Mouse (Mus musculus): ENCODE data around the gene Fkbp1a. TPM values are rescaled to one million over a fixed set of nuclear protein-coding genes. Genes with fewer than 3 reads are reported as not detected.

Gene Fkbp1a
- polyA plus RNA-seq, 1 experiment from 2014 or later: 859 TPM

GRCm38 (mm10) chr2:151580945-151581344, 38.7 kb downstream of the Fkbp1a start:
- Histone ChIP-seq H3K4me3 (ENCODE audit: low read depth, low read length) (no peak overlapping the region), H3K36me3 (ENCODE audit: control insufficient read depth, insufficient read depth, low read length) (no peaks in the 10 kb centered on the region), H3K27me3 (ENCODE audit: control insufficient read depth, insufficient read depth, low read length) (no peaks in the 10 kb centered on the region), H3K9ac (ENCODE audit: low read depth, low read length) (no peak overlapping the region), H3K27ac (ENCODE audit: low read depth, low read length) (no peak overlapping the region), H3K4me2 (no peak overlapping the region), H3K4me1 (ENCODE audit: control insufficient read depth, insufficient read depth, low read length) (no peaks in the 10 kb centered on the region; the same call in 1 of the 2 replicates), H3K9me3 (replicated peaks; ENCODE audit: control insufficient read depth, low read length) (no peaks in the 10 kb centered on the region)
- ATAC-seq (replicated peaks; ENCODE audit: insufficient number of reproducible peaks, low FRiP score, low TSS enrichment): no peak
- 23% methylated on average over 1 of the region's 1 CpGs for WGBS (ENCODE audit: insufficient replicate concordance)

GRCm38 (mm10) chr2:151585934-151586333, 43.7 kb downstream of the Fkbp1a start:
- WGBS (ENCODE audit: insufficient replicate concordance): 44% methylated on average over 3 of the region's 3 CpGs
- Histone ChIP-seq H3K9me3 (replicated peaks; ENCODE audit: control insufficient read depth, low read length) (no peaks in the 10 kb centered on the region), H3K9ac (ENCODE audit: low read depth, low read length) (no peak overlapping the region), H3K27ac (ENCODE audit: low read depth, low read length) (no peak overlapping the region), H3K36me3 (ENCODE audit: control insufficient read depth, insufficient read depth, low read length) (no peaks in the 10 kb centered on the region), H3K4me1 (ENCODE audit: control insufficient read depth, insufficient read depth, low read length) (no peaks in the 10 kb centered on the region), H3K4me3 (ENCODE audit: low read depth, low read length) (no peak overlapping the region), H3K27me3 (ENCODE audit: control insufficient read depth, insufficient read depth, low read length) (no peaks in the 10 kb centered on the region; the same call in 1 of the 2 replicates), H3K4me2 (no peak overlapping the region)
- no peak for ATAC-seq (replicated peaks; ENCODE audit: insufficient number of reproducible peaks, low FRiP score, low TSS enrichment)

- ATAC-seq (replicated peaks; ENCODE audit: insufficient number of reproducible peaks, low FRiP score, low TSS enrichment): no peak
- H3K9me3 ChIP-seq (replicated peaks; ENCODE audit: control insufficient read depth, low read length): no peaks in the 10 kb centered on the region
- 88% methylated on average over 1 of the region's 1 CpGs for WGBS (ENCODE audit: insufficient replicate concordance)
Measured at GRCm38 (mm10) chr2:151586807-151587206, 44.5 kb downstream of the Fkbp1a start.

GRCm38 (mm10) chr2:151587306-151587705, 45.0 kb downstream of the Fkbp1a start:
- no peaks in the 10 kb centered on the region for H3K4me1 ChIP-seq (ENCODE audit: control insufficient read depth, insufficient read depth, low read length)
- H3K4me2 ChIP-seq: no peak overlapping the region
- no peaks in the 10 kb centered on the region for H3K36me3 ChIP-seq (ENCODE audit: control insufficient read depth, insufficient read depth, low read length)
- H3K9ac ChIP-seq (ENCODE audit: low read depth, low read length): no peak overlapping the region
- WGBS (ENCODE audit: insufficient replicate concordance): 71% methylated on average over 9 of the region's 9 CpGs
- no peaks in the 10 kb centered on the region; the same call in 1 of the 2 replicates for H3K27me3 ChIP-seq (ENCODE audit: control insufficient read depth, insufficient read depth, low read length)
- H3K9me3 ChIP-seq (replicated peaks; ENCODE audit: control insufficient read depth, low read length): no peaks in the 10 kb centered on the region
- no peak overlapping the region for H3K4me3 ChIP-seq (ENCODE audit: low read depth, low read length)
- no peak for ATAC-seq (replicated peaks; ENCODE audit: insufficient number of reproducible peaks, low FRiP score, low TSS enrichment)
- H3K27ac ChIP-seq (ENCODE audit: low read depth, low read length): no peak overlapping the region

More at GRCm38 (mm10) chr2:151586807-151587206, 44.5 kb downstream of the Fkbp1a start:
- H3K9ac ChIP-seq (ENCODE audit: low read depth, low read length): no peak overlapping the region
- H3K4me3 ChIP-seq (ENCODE audit: low read depth, low read length): no peak overlapping the region
- no peak overlapping the region for H3K27ac ChIP-seq (ENCODE audit: low read depth, low read length)
- H3K27me3 ChIP-seq (ENCODE audit: control insufficient read depth, insufficient read depth, low read length): no peaks in the 10 kb centered on the region; the same call in 1 of the 2 replicates
- no peaks in the 10 kb centered on the region for H3K4me1 ChIP-seq (ENCODE audit: control insufficient read depth, insufficient read depth, low read length)
- H3K36me3 ChIP-seq (ENCODE audit: control insufficient read depth, insufficient read depth, low read length): no peaks in the 10 kb centered on the region
- no peak overlapping the region for H3K4me2 ChIP-seq

GRCm38 (mm10) chr2:151598068-151598467, 55.8 kb downstream of the Fkbp1a start:
- Histone ChIP-seq H3K4me1 (ENCODE audit: control insufficient read depth, insufficient read depth, low read length) (peaks cover 5% of the 10 kb centered on the region; the same call in 1 of the 2 replicates), H3K27ac (ENCODE audit: low read depth, low read length) (no peak overlapping the region), H3K9ac (ENCODE audit: low read depth, low read length) (no peak overlapping the region), H3K9me3 (replicated peaks; ENCODE audit: control insufficient read depth, low read length) (no peaks in the 10 kb centered on the region), H3K36me3 (ENCODE audit: control insufficient read depth, insufficient read depth, low read length) (no peaks in the 10 kb centered on the region), H3K27me3 (ENCODE audit: control insufficient read depth, insufficient read depth, low read length) (peaks cover 9% of the 10 kb centered on the region; the same call in 1 of the 2 replicates), H3K4me2 (no peak overlapping the region), H3K4me3 (ENCODE audit: low read depth, low read length) (no peak overlapping the region)
- no peak for ATAC-seq (replicated peaks; ENCODE audit: insufficient number of reproducible peaks, low FRiP score, low TSS enrichment)
- WGBS (ENCODE audit: insufficient replicate concordance): 62% methylated on average over 2 of the region's 2 CpGs

GRCm38 (mm10) chr2:151602106-151602505, 59.8 kb downstream of the Fkbp1a start:
- Histone ChIP-seq H3K36me3 (ENCODE audit: control insufficient read depth, insufficient read depth, low read length) (no peaks in the 10 kb centered on the region), H3K4me3 (ENCODE audit: low read depth, low read length) (no peak overlapping the region), H3K9ac (ENCODE audit: low read depth, low read length) (no peak overlapping the region), H3K27ac (ENCODE audit: low read depth, low read length) (no peak overlapping the region), H3K27me3 (ENCODE audit: control insufficient read depth, insufficient read depth, low read length) (peaks cover 9% of the 10 kb centered on the region; the same call in 1 of the 2 replicates), H3K9me3 (replicated peaks; ENCODE audit: control insufficient read depth, low read length) (no peaks in the 10 kb centered on the region), H3K4me1 (ENCODE audit: control insufficient read depth, insufficient read depth, low read length) (peaks cover 9% of the 10 kb centered on the region), H3K4me2 (no peak overlapping the region)
- WGBS (ENCODE audit: insufficient replicate concordance): 52% methylated on average over 4 of the region's 4 CpGs
- no peak for ATAC-seq (replicated peaks; ENCODE audit: insufficient number of reproducible peaks, low FRiP score, low TSS enrichment)

GRCm38 (mm10) chr2:151603630-151604029, 61.3 kb downstream of the Fkbp1a start:
- H3K4me3 ChIP-seq (ENCODE audit: low read depth, low read length): no peak overlapping the region
- no peaks in the 10 kb centered on the region for H3K36me3 ChIP-seq (ENCODE audit: control insufficient read depth, insufficient read depth, low read length)
- H3K4me2 ChIP-seq: no peak overlapping the region
- peaks cover 9% of the 10 kb centered on the region for H3K4me1 ChIP-seq (ENCODE audit: control insufficient read depth, insufficient read depth, low read length)
- no peak overlapping the region for H3K27ac ChIP-seq (ENCODE audit: low read depth, low read length)
- ATAC-seq (replicated peaks; ENCODE audit: insufficient number of reproducible peaks, low FRiP score, low TSS enrichment): no peak
- 57% methylated on average over 4 of the region's 4 CpGs for WGBS (ENCODE audit: insufficient replicate concordance)
- no peaks in the 10 kb centered on the region for H3K9me3 ChIP-seq (replicated peaks; ENCODE audit: control insufficient read depth, low read length)
- H3K27me3 ChIP-seq (ENCODE audit: control insufficient read depth, insufficient read depth, low read length): peaks cover 9% of the 10 kb centered on the region; the same call in 1 of the 2 replicates
- no peak overlapping the region for H3K9ac ChIP-seq (ENCODE audit: low read depth, low read length)

GRCm38 (mm10) chr2:151605437-151605987, 63.2 kb downstream of the Fkbp1a start:
- ATAC-seq (replicated peaks; ENCODE audit: insufficient number of reproducible peaks, low FRiP score, low TSS enrichment): no peak; the same call in 1 of the 2 replicates
- H3K9me3 ChIP-seq (replicated peaks; ENCODE audit: control insufficient read depth, low read length): no peaks in the 10 kb centered on the region
- 48% methylated on average over 11 of the region's 11 CpGs for WGBS (ENCODE audit: insufficient replicate concordance)
- no peak overlapping the region for H3K4me3 ChIP-seq (ENCODE audit: low read depth, low read length)
- no peak overlapping the region for H3K9ac ChIP-seq (ENCODE audit: low read depth, low read length)
- peaks cover 8% of the 10 kb centered on the region for H3K4me1 ChIP-seq (ENCODE audit: control insufficient read depth, insufficient read depth, low read length)
- H3K36me3 ChIP-seq (ENCODE audit: control insufficient read depth, insufficient read depth, low read length): no peaks in the 10 kb centered on the region
- peaks cover 3% of the 10 kb centered on the region; the same call in 1 of the 2 replicates for H3K27me3 ChIP-seq (ENCODE audit: control insufficient read depth, insufficient read depth, low read length)
- no peak overlapping the region for H3K4me2 ChIP-seq
- H3K27ac ChIP-seq (ENCODE audit: low read depth, low read length): no peak overlapping the region

- no peak for ATAC-seq (replicated peaks; ENCODE audit: insufficient number of reproducible peaks, low FRiP score, low TSS enrichment)
- H3K27me3 ChIP-seq (ENCODE audit: control insufficient read depth, insufficient read depth, low read length): no peaks in the 10 kb centered on the region; the same call in 1 of the 2 replicates
Measured at GRCm38 (mm10) chr2:151608435-151608834, 66.2 kb downstream of the Fkbp1a start.

More at GRCm38 (mm10) chr2:151608435-151608834, 66.2 kb downstream of the Fkbp1a start:
- no peak overlapping the region for H3K4me3 ChIP-seq (ENCODE audit: low read depth, low read length)
- H3K4me1 ChIP-seq (ENCODE audit: control insufficient read depth, insufficient read depth, low read length): peaks cover 3% of the 10 kb centered on the region; the same call in 1 of the 2 replicates
- no peak overlapping the region for H3K9ac ChIP-seq (ENCODE audit: low read depth, low read length)
- no peaks in the 10 kb centered on the region for H3K9me3 ChIP-seq (replicated peaks; ENCODE audit: control insufficient read depth, low read length)
- no peak overlapping the region for H3K4me2 ChIP-seq
- WGBS (ENCODE audit: insufficient replicate concordance): 47% methylated on average over 1 of the region's 1 CpGs
- no peak overlapping the region for H3K27ac ChIP-seq (ENCODE audit: low read depth, low read length)
- H3K36me3 ChIP-seq (ENCODE audit: control insufficient read depth, insufficient read depth, low read length): no peaks in the 10 kb centered on the region
